Mouse (Mus musculus): ENCODE measurements around the gene Diras1.

Diras1 gene

DNA sequence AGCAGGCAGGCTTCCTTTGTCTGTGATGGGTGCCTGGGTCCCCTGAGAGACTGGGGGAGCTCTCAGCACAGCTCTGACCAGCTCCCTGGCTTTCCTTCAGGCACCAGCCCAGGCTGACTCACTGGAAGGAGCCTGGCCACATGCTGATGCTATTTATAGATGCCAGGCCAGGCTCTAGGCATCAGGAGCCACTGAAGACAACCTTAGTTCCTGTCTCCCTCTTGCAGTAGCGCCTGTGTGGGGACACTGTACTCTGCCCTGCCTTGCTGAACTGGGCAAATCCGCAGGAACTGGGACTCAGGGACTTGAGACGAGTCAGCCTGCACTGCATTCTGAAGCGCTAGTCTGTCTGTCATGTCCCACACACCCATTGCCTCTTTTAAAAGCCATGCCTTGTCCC, 1.9 kb upstream of the Diras1 start:
- DNase-seq, result peak; percentile 89

DNA sequence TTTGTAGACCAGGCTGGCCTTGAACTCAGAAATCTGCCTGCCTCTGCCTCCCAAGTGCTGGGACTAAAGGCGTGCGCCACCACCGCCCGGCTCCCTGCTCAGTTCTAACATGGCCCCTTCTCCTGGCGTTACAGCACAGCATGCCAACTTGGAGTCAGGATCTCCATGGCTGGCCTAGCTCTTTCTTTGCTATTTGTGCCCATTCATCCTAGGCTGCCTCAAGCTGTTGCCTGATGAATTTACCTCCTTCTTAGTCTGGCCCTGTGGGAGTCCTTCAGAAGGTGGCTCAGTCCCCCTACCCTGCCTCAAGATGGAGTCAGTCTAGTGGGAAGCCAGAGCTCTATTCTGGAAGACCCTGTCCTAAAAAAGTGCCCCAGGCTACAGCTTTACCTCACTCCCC, 1.4 kb upstream of the Diras1 start:
- peak; percentile 52 for DNase-seq

- peak; percentile 72 for DNase-seq
Observed at GRCm38 (mm10) chr10:81025047-81025621, 328 bp downstream of the Diras1 start.

DNA sequence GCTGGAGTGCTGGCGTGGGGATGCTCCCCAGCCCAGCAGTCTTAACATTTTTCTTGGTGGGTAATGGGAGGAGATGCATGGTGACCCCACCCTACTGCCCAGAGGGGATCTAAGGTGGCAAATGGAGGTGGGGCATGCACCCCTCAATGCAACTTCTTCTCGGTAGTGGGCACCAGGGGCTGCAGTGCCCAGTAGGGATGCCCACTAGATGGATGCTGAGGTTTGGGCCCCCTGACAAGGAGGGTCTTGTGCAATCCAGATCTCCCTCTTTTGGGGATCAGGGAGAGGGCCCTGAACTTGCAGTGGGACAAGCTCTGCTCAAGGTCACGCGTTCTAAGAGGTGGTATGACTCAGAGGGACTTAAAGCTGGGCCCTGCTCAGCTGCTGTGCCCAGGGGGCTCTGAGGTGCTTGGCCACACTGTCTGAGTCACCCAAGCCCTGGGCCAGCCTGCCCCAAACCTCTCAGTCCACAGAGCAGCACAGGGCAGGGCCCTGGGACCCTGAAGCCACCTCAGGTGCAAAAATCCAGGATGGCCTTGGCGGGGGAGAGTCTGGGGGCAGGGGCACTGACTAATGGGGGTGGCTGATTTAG, 1.0 kb downstream of the Diras1 start:
- peak; percentile 52 for DNase-seq

DNA sequence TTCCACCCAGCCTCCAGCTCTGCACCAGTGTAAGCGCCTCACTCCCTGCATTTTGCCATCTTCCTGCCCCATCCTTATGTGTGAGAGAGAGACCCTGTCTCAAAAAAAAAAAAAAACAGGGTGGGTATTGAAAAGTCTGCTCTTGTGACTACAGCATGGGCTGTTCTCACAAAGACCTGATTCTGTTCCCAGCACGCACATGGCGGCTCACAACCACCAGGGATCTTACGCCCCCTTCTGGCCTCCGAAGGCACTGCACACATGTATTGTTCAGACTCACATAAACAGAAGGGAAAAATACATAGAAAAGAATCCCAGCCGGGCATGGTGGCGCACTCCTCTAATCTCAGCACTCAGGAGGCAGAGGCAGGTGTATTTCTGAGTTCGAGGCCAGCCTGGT, 2.7 kb downstream of the Diras1 start:
- peak; percentile 38 for DNase-seq

DNA sequence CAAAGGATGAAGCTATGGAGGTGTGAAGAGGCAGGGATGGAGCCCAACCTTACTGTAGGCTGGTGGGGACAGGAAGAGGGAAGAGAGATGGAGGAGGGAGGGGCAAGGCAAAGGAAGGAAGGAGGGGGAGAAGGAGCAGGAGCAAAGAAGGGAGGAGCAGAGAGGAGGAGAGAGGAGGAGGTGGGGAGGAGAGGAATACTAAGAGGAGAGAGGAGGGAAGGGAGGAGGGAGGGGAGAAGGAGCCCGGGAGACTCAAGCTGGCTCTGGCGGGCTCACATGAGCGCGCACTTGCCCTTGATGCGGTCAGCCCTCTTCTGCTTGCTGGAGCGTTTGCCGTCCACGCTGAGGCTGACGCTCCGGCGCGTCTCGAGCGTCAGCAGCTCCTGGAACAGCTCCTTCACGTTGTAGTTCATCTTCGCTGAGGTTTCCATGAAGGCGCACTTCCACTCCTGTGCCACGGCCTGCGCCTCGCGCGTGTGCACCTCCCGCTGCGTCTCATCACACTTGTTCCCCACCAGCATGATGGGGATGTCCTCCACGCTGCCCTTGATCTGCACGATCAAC, 3.8 kb downstream of the Diras1 start:
- DNase-seq, result peak; percentile 55

DNA sequence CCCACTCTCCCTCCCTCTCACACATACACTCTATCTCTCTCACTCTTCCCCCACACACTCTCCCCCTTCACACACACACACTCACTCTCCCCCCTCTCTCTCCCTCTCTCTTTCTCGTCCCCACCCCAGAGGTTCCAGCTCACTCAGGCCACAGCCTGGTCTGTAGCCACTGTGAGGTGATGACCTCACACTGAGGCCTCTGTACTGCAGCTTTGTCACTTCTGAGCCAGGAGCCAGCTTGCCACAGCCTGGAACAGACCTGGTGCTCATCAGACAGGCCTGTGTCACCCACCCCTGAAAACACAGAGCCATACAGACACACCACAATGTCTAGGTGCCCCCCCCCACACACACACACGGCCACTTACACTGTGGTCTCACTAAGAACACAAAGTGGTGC, 5.3 kb downstream of the Diras1 start:
- DNase-seq, result peak; percentile 48

DNA sequence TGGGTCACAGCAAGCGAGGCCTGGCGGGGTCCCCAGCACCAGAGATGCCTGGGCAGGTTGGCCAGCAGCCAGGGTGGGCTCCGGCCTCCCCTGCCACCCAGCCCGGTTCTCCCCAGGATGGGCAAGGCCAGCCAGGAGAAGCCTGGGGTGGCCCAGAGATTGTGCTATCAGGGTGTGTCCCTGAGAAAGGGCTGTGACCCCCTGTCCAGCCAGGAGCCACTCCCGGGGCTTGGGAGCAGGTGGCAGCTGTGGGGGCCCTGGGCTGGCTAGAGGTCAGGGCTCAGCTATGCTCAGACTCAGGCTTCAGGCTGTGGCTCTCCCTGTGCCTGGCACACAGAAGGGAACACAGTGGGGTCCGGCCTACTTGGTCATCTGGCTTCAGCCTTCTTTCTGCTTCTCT, 5.8 kb downstream of the Diras1 start:
- DNase-seq, result peak; percentile 65

- peak; percentile 61 for DNase-seq
Observed at GRCm38 (mm10) chr10:81018326-81018725, 7.1 kb downstream of the Diras1 start.

DNA sequence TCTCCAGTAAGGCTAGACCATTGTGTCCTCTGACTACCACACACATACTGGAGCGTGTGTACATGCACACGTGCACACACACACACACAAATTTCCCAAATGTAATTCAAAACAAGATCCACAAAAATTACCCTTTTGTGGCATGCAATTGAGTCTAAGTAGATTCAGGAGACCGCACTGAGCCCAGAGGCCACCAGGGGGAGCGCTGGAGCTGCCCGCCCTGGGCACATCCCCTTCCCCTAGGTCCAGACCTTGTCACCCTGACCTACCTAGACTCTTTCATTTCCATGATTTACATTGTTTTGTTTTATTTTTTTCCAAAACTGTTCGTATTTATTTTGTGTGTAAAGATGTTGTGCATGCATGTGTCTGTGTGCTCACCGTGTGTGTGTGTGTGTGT, 8.8 kb downstream of the Diras1 start:
- peak; percentile 69 for DNase-seq

DNA sequence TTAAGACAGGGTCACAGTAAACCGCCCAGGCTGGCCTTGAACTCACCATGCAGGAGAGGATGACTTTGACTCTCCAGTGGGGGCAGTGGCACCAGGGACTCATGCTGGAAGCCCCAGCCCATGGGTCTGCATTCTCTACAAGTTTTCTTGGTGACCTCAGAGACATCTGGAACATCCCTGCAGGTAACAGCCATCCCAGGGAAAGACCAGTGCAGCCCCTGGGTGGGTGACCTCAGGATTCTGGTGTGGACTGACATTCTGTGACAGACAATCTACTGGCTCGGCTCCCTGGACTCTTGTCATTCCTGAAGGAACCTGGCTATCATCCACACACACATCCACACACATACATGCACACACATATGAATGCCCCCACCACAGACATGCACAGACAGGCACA, 9.8 kb downstream of the Diras1 start:
- DNase-seq, result peak; percentile 60

DNA sequence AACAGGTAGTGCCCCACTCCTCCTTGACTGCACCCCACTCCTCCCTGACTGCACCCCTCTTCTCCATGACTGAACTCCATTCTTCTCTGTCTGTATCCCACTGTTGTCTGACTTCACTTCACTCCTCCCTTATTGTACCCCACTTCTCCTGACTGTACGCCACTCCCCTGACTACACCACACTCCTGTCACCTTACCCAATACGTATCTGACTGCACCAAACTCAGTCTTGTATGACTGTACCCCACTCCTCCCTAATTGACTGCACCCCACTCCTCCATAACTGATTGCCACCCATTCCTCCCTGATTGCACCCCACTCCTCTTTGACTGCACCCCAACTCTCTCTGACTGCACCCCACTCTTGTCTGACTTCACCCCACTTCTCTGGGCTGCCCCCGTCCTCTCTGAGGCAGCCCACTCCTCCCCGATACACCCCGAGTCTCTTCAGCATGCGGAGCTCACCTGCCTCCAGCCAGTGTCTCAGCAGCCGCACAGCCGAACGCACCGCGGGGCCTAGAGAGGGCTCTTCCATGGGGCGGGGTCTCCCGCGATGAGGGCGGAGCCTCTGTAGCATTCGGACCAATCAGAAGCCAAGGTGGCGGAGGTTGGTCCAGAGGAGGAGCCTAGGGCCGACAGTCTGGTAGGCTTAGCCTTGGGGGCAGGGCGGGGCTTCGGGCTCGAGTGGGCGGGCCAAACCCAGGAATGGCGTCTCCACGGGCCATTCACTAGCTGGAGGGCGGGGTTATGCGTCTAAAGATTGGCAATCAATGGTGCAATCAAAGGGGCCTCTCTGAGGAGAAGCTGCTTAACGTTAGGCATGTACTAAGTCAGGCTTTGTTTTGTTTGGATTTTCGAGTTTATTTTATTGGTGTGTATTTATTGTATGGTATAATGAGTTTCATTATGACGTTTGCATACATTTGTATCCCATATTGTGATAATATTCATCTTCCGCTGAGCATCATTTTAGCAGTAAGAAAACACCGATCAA, 10.8 kb downstream of the Diras1 start, which contains the start of gene Gng7:
Gng7 (minus strand) TSS at position 553 of the 992 bp plus-strand sequence.
- peak; percentile 99 for DNase-seq

DNA sequence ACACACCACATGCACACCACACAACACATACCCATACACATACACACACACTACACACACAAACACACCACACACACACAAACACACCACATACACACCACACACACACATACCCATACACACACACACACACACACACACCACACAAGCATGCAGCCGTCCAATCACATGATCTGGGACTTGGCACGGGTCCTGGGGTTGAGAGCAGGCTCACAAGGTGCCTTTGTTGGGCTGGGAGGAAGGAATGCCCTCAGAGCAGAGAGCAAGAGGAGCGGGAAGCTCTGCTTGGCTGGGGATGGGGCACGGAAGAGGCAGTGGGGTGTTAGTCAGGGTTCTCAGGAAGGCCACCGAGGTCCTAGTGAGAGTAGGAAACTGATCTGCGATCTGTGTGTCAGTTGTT, 14.6 kb downstream of the Diras1 start:
- DNase-seq, result peak; percentile 31

- no peak for DNase-seq
Observed at GRCm38 (mm10) chr10:81007240-81007639, 18.2 kb downstream of the Diras1 start.

GRCm38 (mm10) chr10:81006005-81006677, 19.3 kb downstream of the Diras1 start:
- DNase-seq, result no peak

DNA sequence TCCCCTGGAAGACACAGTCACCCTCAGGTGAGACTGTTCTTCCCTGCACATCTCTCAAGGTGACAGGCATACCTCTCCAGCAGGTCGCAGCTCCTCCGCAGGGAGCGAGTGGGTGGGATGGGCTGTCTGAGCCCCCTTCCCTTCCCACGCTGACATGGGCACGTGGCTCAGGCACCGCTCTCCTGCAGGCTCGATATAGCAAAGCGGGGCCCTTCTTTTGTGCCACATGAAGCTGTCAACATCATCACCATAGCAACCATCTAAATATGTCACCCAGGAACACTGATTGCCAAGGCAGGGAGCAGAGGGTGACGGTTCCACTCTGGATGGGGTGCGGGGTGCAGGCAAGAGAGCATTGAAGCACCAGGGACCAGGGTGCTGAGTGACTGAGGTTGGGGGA, 24.3 kb downstream of the Diras1 start:
- no peak for DNase-seq

- no peak for DNase-seq
Observed at GRCm38 (mm10) chr10:81000197-81001062, 25.0 kb downstream of the Diras1 start.

DNA sequence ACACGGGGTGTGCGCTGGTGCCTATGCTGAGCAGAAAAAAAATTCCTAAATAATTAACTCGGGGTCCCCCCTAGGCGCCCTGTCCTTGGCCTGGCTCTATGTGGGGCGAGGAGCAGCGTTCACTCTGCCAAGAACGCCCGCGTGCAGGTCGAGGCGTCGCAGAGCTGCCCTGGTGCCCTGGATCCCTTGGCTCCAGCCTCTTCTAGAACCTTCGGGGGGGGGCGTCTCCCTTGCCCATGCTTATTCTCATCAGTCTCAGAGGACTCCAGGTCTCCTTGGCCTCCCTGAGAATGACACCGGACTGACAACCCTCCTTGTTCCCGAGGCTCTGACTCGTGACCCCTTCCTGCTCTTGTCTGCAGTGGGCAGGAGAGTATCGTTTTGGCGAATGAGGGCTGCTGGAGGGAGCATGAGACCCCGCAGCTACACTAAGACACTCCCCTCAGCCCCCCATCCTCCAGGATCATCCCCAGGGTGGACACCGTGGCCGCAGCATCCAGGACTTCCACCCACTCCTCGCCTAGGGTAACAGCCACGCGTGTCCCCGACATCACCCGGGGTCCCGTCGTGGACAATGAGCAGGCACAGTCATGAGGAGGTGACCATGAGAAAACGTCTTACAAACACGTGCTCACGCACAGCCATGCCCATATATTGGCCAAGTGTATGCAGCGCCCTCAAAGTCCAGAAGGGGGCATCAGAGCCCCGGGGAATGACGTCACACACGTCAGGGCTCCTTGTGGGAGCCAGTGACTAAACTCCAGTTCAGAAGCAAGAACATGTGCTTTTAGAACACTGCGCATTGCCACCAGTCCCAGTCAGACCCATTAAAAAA, 25.9 kb downstream of the Diras1 start:
- peak; percentile 86 for DNase-seq

DNA sequence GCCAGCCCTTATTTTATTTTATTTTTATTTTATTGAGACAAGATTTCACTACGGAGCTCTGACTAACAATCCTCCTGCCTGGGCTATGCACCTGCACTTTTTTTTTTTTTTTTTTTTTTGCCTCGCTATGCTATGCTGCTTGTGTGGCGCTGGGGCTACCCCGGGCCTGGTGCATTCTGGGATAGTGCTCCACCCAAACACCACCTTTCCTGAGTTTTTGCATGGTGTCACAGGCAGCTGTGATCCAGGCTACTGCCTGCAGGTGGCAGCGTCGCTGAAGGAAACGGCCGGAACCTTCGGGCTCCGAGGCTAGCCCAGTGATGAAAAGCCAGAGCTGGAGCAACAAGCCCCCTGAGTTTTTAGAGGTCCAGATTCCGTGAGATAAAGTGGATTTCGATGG, 26.7 kb downstream of the Diras1 start:
- no peak for DNase-seq

DNA sequence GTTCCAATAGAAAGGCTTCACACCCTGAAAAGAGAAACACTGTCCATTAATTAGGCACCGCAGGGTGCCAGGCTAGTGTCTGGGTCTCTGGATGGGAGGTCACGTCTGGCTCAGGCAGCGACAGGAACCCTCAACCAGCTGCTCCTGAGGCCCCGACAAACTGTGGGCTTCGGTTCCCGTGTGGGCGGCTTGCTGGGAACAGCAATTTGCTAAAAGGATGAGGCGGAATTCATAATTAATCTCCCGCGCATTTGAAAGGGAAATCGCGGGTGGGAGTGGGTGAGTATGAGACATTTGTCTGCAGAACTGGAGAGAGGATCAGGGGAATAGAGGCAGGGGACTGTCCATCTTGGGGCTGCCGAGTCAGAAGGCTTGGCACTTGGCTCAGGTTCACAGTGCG, 27.4 kb downstream of the Diras1 start:
- DNase-seq, result no peak

DNA sequence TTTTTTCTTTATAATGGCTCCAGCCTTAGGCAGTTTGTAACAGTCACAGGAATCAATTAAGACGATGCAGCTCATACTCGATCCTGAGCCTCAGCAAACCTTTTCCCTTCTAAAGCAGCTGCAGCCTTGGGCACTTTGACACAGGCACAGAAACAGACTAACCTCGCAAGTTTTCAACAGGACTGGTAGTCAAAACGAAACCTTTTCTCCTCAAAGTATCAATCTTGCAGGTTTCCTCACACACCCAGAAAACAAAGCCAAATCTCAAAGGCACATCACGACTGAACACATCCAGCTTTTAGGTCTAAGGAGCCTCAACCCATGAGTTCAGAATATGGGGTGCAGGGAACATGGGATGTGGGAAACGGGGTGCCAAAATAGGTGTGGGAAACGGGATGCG, 28.1 kb downstream of the Diras1 start:
- no peak for DNase-seq
